Mouse (Mus musculus) liver, embryonic 11.5 days (tissue): ENCODE data around the gene Poc1a. TPM values are rescaled to one million over a fixed set of nuclear protein-coding genes. Genes with fewer than 3 reads are reported as not detected.

Experiments used
- ATAC-seq: fragments of 200-750 bp; cut with Nextera tagmentation; replicated peaks from 2 replicates; pipeline ENCODE4 v1.8.0; 2017; ENCODE audit warnings: moderate number of reproducible peaks, mild to moderate bottlenecking, moderate TSS enrichment, moderate library complexity; ENCODE audit not compliant: low FRiP score
- DNase-seq: peaks from one replicate; pipeline ENCODE4 v3.0.0-alpha.2; 2017; ENCODE audit warnings: low spot score
- H3K27ac ChIP-seq: fragments of 300-500 bp; sonication (generic); 2 replicates; pipeline ENCODE4 v1.5.1; 2014; ENCODE audit warnings: mild to moderate bottlenecking, low read depth, low read length, control low read depth
- H3K27me3 ChIP-seq: fragments of 300-500 bp; sonication (generic); replicated peaks from 2 replicates; pipeline ENCODE4 v1.6.1; 2014; ENCODE audit warnings: low read length, mixed read lengths; ENCODE audit not compliant: control insufficient read depth, insufficient read depth
- H3K36me3 ChIP-seq: fragments of 300-500 bp; sonication (generic); 2 replicates; pipeline ENCODE4 v1.6.1; 2014; ENCODE audit warnings: mild to moderate bottlenecking, low read length, moderate library complexity, mixed read lengths; ENCODE audit not compliant: control insufficient read depth, insufficient read depth
- H3K4me1 ChIP-seq: fragments of 300-500 bp; sonication (generic); replicated peaks from 2 replicates; pipeline ENCODE4 v1.6.1; 2014; ENCODE audit warnings: low read length, mixed read lengths; ENCODE audit not compliant: control insufficient read depth, insufficient read depth
- H3K4me2 ChIP-seq: fragments of 300-500 bp; sonication (generic); 2 replicates; pipeline ENCODE4 v1.6.1; 2014; ENCODE audit warnings: mild to moderate bottlenecking, control low read depth, moderate library complexity
- H3K4me3 ChIP-seq: fragments of 300-500 bp; sonication (generic); 2 replicates; pipeline ENCODE4 v1.5.1; 2014; ENCODE audit warnings: low read depth, low read length, control low read depth
- H3K9ac ChIP-seq: fragments of 300-500 bp; sonication (generic); 2 replicates; pipeline ENCODE4 v1.6.1; 2014; ENCODE audit warnings: low read depth, low read length, control low read depth
- H3K9me3 ChIP-seq: fragments of 300-500 bp; sonication (generic); 2 replicates; pipeline ENCODE4 v1.6.1; 2016; ENCODE audit warnings: low read length, inconsistent platforms, mixed read lengths; ENCODE audit not compliant: control insufficient read depth
- WGBS: fragments of 180-500 bp; shearing (Covaris S2); extraction: QIAGEN DNeasy Blood & Tissue Kit; methylation state at CpG from one replicate; pipeline ENCODE4 v1.1.7; 2014; 5-methylcytosine and 5-hydroxymethylcytosine counted together
- polyA plus RNA-seq: library from polyadenylated mRNA; unstranded; fragments of >200 nt; fragmentation: Nextera tagmentation; extraction: Ambion mirVana; gene quantifications from 2 replicates; pipeline ENCODE4 v1.2.1, GENCODE M21; 2014

Gene Poc1a
- polyA plus RNA-seq, 1 experiment from 2014 or later: 36.6 TPM

DNA sequence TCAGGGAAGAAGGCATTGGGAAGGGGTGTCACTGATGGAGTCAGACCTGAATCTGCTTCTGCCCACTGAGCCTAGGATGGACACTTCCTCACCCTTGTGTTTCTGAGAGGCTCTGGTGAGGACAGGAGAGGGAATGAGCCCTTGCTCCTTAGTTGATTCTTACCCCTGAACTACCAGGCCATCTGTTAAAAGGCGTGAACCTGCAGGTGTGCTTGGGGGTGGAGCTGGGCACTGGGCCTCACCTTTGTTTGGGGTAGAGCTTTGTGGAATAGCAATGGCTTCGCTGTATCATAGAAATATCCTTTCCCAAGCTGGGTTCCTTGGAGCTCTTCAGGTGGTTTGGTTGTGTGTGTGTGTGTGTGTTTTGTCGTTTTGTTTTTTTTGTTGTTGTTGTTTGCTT lies 1.2 kb downstream of the Poc1a start:
- H3K36me3 ChIP-seq: peaks cover 8% of the 10 kb centered on the region; the same call in 1 of the 2 replicates
- peak overlapping the region; percentile 63 for H3K4me3 ChIP-seq
- peaks cover 8% of the 10 kb centered on the region for H3K4me1 ChIP-seq
- H3K27ac ChIP-seq: no peak overlapping the region
- WGBS: 72% methylated on average over 3 of the region's 3 CpGs
- no peaks in the 10 kb centered on the region for H3K27me3 ChIP-seq
- H3K9me3 ChIP-seq: no peaks in the 10 kb centered on the region
- no peak for DNase-seq
- H3K4me2 ChIP-seq: peak overlapping the region; percentile 77
- H3K9ac ChIP-seq: peak overlapping the region; percentile 68
- no peak for ATAC-seq

- H3K9ac ChIP-seq: no peak overlapping the region
- no peak overlapping the region for H3K27ac ChIP-seq
- 80% methylated on average over 4 of the region's 4 CpGs for WGBS
- H3K9me3 ChIP-seq: no peaks in the 10 kb centered on the region
- no peak overlapping the region for H3K4me2 ChIP-seq
- no peaks in the 10 kb centered on the region for H3K27me3 ChIP-seq
- no peak overlapping the region for H3K4me3 ChIP-seq
- DNase-seq (no peak), ATAC-seq (no peak)
- H3K4me1 ChIP-seq: peaks cover under 1% of the 10 kb centered on the region
- H3K36me3 ChIP-seq: peaks cover 21% of the 10 kb centered on the region
These were observed 6.3 kb downstream of the Poc1a start for GRCm38 (mm10) chr9:106287165-106287564.

DNA sequence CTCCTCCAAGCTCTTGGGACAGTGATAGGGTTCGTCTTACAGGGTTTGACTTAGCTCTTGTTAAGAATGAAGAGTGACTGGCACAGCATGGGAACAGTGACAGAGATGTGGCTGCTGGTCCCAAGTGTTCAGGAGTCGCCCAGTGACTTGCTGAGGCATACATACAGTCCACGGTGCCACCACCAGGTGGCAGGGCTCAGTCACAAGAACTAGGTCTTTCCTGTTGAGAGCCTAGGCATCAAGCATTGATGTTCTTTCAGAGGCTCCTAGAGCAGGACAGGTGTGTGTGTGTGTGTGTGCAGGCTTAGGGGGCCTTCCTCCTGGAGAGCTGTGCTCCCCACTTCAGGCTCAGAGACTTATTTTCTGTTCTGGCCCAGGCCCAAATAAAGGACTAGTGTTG lies 8.0 kb downstream of the Poc1a start:
- Histone ChIP-seq H3K4me1 (no peaks in the 10 kb centered on the region), H3K27ac (no peak overlapping the region), H3K4me3 (no peak overlapping the region), H3K36me3 (peaks cover 25% of the 10 kb centered on the region), H3K9ac (no peak overlapping the region), H3K4me2 (no peak overlapping the region), H3K27me3 (no peaks in the 10 kb centered on the region), H3K9me3 (no peaks in the 10 kb centered on the region)
- ATAC-seq (peak; percentile 64), DNase-seq (peak; percentile 55)
- WGBS: 34% methylated on average over 3 of the region's 3 CpGs

DNA sequence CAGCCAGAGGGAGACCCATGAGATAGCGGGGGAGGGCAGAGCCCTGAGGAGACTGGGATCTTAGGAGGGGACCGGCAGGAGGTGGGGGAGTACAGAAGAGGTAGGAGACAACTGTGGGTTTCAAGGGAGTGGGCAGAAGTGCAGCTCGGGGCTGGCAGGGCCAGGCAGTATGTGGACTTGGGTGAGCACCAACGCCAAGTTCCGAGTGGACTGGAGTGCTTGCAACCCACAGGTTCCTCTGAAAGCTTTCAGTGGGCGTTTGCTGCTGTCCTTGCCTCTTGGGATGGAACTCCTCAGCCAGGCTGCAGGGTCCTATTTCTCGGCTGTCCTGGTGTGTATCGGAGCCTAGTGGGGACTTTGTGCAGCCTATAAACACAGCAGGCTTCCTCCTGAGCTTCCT lies 9.0 kb downstream of the Poc1a start:
- Histone ChIP-seq H3K4me3 (no peak overlapping the region), H3K9ac (no peak overlapping the region), H3K36me3 (peaks cover 24% of the 10 kb centered on the region), H3K27me3 (no peaks in the 10 kb centered on the region), H3K27ac (no peak overlapping the region), H3K9me3 (no peaks in the 10 kb centered on the region), H3K4me1 (no peaks in the 10 kb centered on the region), H3K4me2 (no peak overlapping the region)
- DNase-seq (no peak), ATAC-seq (no peak)
- 88% methylated on average over 8 of the region's 8 CpGs for WGBS

- Histone ChIP-seq H3K4me1 (no peaks in the 10 kb centered on the region), H3K4me2 (no peak overlapping the region), H3K4me3 (no peak overlapping the region), H3K27ac (no peak overlapping the region), H3K27me3 (no peaks in the 10 kb centered on the region), H3K9ac (no peak overlapping the region), H3K9me3 (no peaks in the 10 kb centered on the region), H3K36me3 (peaks cover 27% of the 10 kb centered on the region)
- WGBS: 87% methylated on average over 17 of the region's 17 CpGs
- DNase-seq (no peak), ATAC-seq (no peak)
These were observed 9.8 kb downstream of the Poc1a start for GRCm38 (mm10) chr9:106290636-106291122.

DNA sequence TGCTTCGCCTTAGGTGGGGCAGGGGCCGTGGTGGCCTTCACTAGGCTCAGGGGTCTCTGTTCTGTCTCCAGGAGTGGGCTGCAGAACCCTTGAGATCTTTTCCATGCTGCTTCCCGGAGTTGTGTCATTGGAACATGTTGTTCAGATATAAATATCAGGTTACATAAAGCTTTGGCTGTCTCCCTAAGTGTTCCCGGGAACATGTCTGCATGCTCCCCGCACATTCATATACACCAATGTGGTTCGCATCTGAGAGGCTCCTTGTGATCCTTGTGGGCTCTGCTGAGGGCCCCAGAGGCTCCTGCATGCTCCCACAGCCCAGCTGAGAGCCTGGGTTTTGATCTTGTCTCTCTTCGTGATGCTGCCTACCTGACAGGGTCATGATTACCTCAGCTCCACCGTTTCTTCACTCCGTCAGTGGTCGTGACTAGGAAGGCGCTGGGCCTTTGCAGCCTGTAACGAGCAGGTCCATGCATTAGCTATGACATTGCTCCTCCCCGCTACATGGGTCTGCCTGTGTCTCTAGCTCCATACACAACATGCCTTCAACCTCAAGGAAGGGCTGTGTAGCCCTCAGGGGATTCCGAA lies 12.8 kb downstream of the Poc1a start:
- DNase-seq (no peak), ATAC-seq (no peak)
- 88% methylated on average over 14 of the region's 14 CpGs for WGBS
- Histone ChIP-seq H3K9me3 (no peaks in the 10 kb centered on the region), H3K9ac (no peak overlapping the region), H3K4me1 (no peaks in the 10 kb centered on the region), H3K4me3 (no peak overlapping the region), H3K27me3 (no peaks in the 10 kb centered on the region), H3K27ac (no peak overlapping the region), H3K4me2 (no peak overlapping the region), H3K36me3 (peaks cover 14% of the 10 kb centered on the region)

- H3K9ac ChIP-seq: no peak overlapping the region
- H3K27ac ChIP-seq: no peak overlapping the region
- no peak for DNase-seq
- ATAC-seq: no peak
- no peaks in the 10 kb centered on the region for H3K9me3 ChIP-seq
- no peaks in the 10 kb centered on the region for H3K4me1 ChIP-seq
- WGBS: 75% methylated on average over 6 of the region's 6 CpGs
- no peak overlapping the region for H3K4me3 ChIP-seq
- H3K27me3 ChIP-seq: no peaks in the 10 kb centered on the region
- H3K4me2 ChIP-seq: no peak overlapping the region
- peaks cover 10% of the 10 kb centered on the region for H3K36me3 ChIP-seq
These were observed 15.8 kb downstream of the Poc1a start for GRCm38 (mm10) chr9:106296637-106297174.

DNA sequence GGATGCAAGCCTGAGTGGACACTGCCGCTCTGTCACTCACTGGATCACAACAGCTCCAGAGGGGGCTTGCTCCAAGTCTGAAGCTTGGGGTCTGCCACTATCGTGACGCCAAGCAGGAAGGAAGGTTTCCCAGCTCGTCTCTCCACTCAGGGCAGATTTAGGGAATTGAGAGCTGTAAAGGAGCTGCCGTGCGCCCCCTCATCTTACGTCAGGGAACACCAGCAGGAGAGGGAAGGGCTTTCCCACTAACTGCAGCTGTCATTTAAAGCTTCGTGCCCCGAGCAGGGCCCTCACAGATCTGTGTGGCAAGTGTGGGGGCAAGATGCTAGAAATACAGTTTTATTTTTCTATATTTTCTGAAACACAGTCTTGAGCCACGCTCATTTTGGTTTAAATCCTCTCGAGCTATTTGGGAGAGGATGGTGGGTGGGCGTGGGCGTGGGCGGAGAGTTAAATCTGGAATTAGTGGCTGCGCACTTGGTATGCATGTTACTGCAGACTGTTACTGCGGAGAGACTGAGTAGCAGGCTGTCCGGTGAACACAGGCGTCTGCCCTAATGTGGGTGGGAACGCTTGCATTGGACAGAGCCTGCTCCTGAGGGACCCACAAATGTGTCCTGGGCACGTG lies 19.4 kb downstream of the Poc1a start:
- H3K27ac ChIP-seq: no peak overlapping the region
- H3K9ac ChIP-seq: no peak overlapping the region
- DNase-seq (no peak), ATAC-seq (no peak)
- H3K36me3 ChIP-seq: peaks cover 2% of the 10 kb centered on the region
- H3K9me3 ChIP-seq: no peaks in the 10 kb centered on the region
- H3K4me2 ChIP-seq: no peak overlapping the region
- H3K4me1 ChIP-seq: peaks cover 12% of the 10 kb centered on the region; the same call in 1 of the 2 replicates
- 87% methylated on average over 20 of the region's 20 CpGs for WGBS
- no peaks in the 10 kb centered on the region for H3K27me3 ChIP-seq
- no peak overlapping the region for H3K4me3 ChIP-seq

DNA sequence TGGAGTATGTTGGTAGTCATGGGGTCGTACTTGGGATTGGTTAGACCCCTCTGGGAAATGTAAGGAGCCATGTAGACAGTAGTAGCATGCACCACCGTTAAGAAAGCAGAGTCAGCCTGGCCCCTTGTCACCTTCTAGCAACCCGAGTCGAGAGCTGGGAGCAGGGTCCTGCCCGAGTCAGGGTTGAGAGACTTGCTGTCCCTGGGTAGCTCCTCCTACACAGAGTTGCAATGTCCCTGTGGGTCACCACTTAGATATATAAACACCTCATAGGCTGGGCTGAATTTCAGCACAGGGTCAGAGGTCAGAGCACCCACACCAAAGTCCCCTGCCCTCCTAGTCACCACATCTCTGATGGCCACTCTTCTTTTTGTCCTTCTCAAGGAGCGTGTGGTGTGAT lies 20.1 kb downstream of the Poc1a start:
- Histone ChIP-seq H3K36me3 (no peaks in the 10 kb centered on the region), H3K27me3 (no peaks in the 10 kb centered on the region), H3K4me1 (peaks cover 14% of the 10 kb centered on the region; the same call in 1 of the 2 replicates), H3K9ac (no peak overlapping the region), H3K4me3 (no peak overlapping the region), H3K27ac (no peak overlapping the region), H3K4me2 (no peak overlapping the region), H3K9me3 (no peaks in the 10 kb centered on the region)
- no peak for DNase-seq
- no peak for ATAC-seq
- WGBS: 74% methylated on average over 6 of the region's 6 CpGs
